Mouse (Mus musculus) kidney, postnatal 0 days (tissue): Measurements from ENCODE around the gene Zdhhc1. TPM values are rescaled to one million over a fixed set of nuclear protein-coding genes. Genes with fewer than 3 reads are reported as not detected.
A peak's percentile ranks its signal among the peaks of the same experiment; 100 is the strongest.

Source experiments
- ATAC-seq: fragments of 200-750 bp; cut with Nextera tagmentation; replicated peaks from 2 replicates; pipeline ENCODE4 v1.8.0; 2017; ENCODE audit warnings: low read depth, moderate number of reproducible peaks, moderate TSS enrichment, moderate library complexity; ENCODE audit not compliant: low FRiP score
- DNase-seq: peaks from one replicate; pipeline ENCODE4 v3.0.0-alpha.2; 2016; ENCODE audit warnings: low spot score
- H3K27ac ChIP-seq: fragments of 300-500 bp; sonication (generic); 2 replicates; pipeline ENCODE4 v1.5.1; 2014; ENCODE audit warnings: mild to moderate bottlenecking
- H3K27me3 ChIP-seq: fragments of 300-500 bp; sonication (generic); 2 replicates; pipeline ENCODE4 v1.6.1; 2014; ENCODE audit warnings: low read length, mixed read lengths; ENCODE audit not compliant: insufficient read depth
- H3K36me3 ChIP-seq: fragments of 300-500 bp; sonication (generic); 2 replicates; pipeline ENCODE4 v1.6.1; 2014; ENCODE audit warnings: low read length, mixed read lengths; ENCODE audit not compliant: insufficient read depth
- H3K4me1 ChIP-seq: fragments of 300-500 bp; sonication (generic); replicated peaks from 2 replicates; pipeline ENCODE4 v1.6.1; 2014; ENCODE audit warnings: antibody characterized with exemption, low read length, mixed read lengths; ENCODE audit not compliant: insufficient read depth
- H3K4me2 ChIP-seq: fragments of 300-500 bp; sonication (generic); 2 replicates; pipeline ENCODE4 v1.6.1; 2014; ENCODE audit warnings: mild to moderate bottlenecking, low read length, moderate library complexity, mixed read lengths
- H3K4me3 ChIP-seq: fragments of 300-500 bp; sonication (generic); replicated peaks from 2 replicates; pipeline ENCODE4 v1.5.1; 2014; ENCODE audit warnings: low read depth, low read length
- H3K9ac ChIP-seq: fragments of 300-500 bp; sonication (generic); 2 replicates; pipeline ENCODE4 v1.6.1; 2014; ENCODE audit warnings: low read depth, low read length
- H3K9me3 ChIP-seq: fragments of 300-500 bp; sonication (generic); replicated peaks from 2 replicates; pipeline ENCODE4 v1.6.1; 2016; ENCODE audit warnings: low read length, inconsistent platforms, mixed read lengths
- CTCF ChIP-seq: IDR thresholded peaks from 2 replicates; pipeline ENCODE4 v1.5.1; 2016; ENCODE audit warnings: antibody characterized with exemption, low read depth, mild to moderate bottlenecking, moderate library complexity
- WGBS: fragments of 180-500 bp; shearing (Covaris S2); extraction: QIAGEN DNeasy Blood & Tissue Kit; methylation state at CpG from one replicate; pipeline ENCODE4 v1.1.7; 2014; 5-methylcytosine and 5-hydroxymethylcytosine counted together
- polyA plus RNA-seq: library from polyadenylated mRNA; unstranded; fragments of >200 nt; fragmentation: Nextera tagmentation; extraction: Ambion mirVana; gene quantifications from 2 replicates; pipeline ENCODE4 v1.2.1, GENCODE M21; 2015

The Zdhhc1 gene
- polyA plus RNA-seq, 1 experiment from 2014 or later: 30.5 TPM

GRCm38 (mm10) chr8:105484030-105484368 lies 12.7 kb downstream of the Zdhhc1 start:
- H3K36me3 ChIP-seq: 0 out of 2 replicates have a peak, but pooled peaks cover 3% of the 10 kb centered on the region
- no peaks in the 10 kb centered on the region for H3K27me3 ChIP-seq
- no peak overlapping the region for H3K4me2 ChIP-seq
- no peaks in the 10 kb centered on the region for H3K4me1 ChIP-seq
- no peaks in the 10 kb centered on the region for H3K9me3 ChIP-seq
- TF ChIP-seq CTCF: no peak
- no peak overlapping the region for H3K9ac ChIP-seq
- ATAC-seq (no peak; the same call in 1 of the 2 replicates), DNase-seq (no peak)
- WGBS: 33% methylated on average over 3 of the region's 3 CpGs
- H3K4me3 ChIP-seq: no peak overlapping the region
- H3K27ac ChIP-seq: no peak overlapping the region

GRCm38 (mm10) chr8:105483212-105484029 lies 13.3 kb downstream of the Zdhhc1 start:
- Histone ChIP-seq H3K9ac (no peak overlapping the region), H3K4me3 (no peak overlapping the region), H3K4me1 (no peaks in the 10 kb centered on the region), H3K9me3 (no peaks in the 10 kb centered on the region), H3K27ac (no peak overlapping the region), H3K4me2 (no peak overlapping the region), H3K36me3 (peaks cover 6% of the 10 kb centered on the region; the same call in 1 of the 2 replicates), H3K27me3 (no peaks in the 10 kb centered on the region)
- ATAC-seq: peak; percentile 52; the same call in 1 of the 2 replicates
- 37% methylated on average over 14 of the region's 14 CpGs for WGBS
- DNase-seq: peak; percentile 84
- peak; percentile 75 for TF ChIP-seq CTCF

DNA sequence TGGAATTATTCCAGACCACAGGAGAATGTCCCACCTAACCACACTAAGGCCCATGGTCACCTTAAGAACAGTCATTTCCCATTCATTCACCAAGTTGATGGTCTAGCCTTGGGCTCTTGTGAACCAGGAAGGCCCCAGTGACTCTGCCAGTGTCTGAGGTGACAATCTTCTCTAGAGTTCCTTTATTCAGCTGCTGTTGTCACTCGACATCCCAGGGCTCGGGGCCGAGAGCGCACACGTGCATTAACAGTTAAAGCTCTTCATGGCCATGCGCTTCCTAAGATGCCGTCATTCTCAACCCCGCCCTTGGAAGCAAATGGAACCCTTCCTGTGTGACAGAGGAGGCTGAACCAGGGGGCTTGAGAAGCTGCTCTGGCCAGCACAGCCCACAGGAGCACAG lies 14.6 kb downstream of the Zdhhc1 start:
- no peak overlapping the region for H3K4me3 ChIP-seq
- 78% methylated on average over 8 of the region's 8 CpGs for WGBS
- H3K27me3 ChIP-seq: no peaks in the 10 kb centered on the region
- no peak overlapping the region for H3K9ac ChIP-seq
- peaks cover 9% of the 10 kb centered on the region; the same call in 1 of the 2 replicates for H3K36me3 ChIP-seq
- ATAC-seq (no peak), DNase-seq (no peak)
- TF ChIP-seq CTCF: no peak
- H3K4me2 ChIP-seq: no peak overlapping the region
- H3K27ac ChIP-seq: no peak overlapping the region
- H3K4me1 ChIP-seq: no peaks in the 10 kb centered on the region
- no peaks in the 10 kb centered on the region for H3K9me3 ChIP-seq

GRCm38 (mm10) chr8:105481453-105481852 lies 15.2 kb downstream of the Zdhhc1 start:
- H3K36me3 ChIP-seq: peaks cover 9% of the 10 kb centered on the region; the same call in 1 of the 2 replicates
- 0 out of 2 replicates have a peak, but pooled peaks cover 4% of the 10 kb centered on the region for H3K4me1 ChIP-seq
- TF ChIP-seq CTCF: peak; percentile 69
- H3K9me3 ChIP-seq: no peaks in the 10 kb centered on the region
- ATAC-seq: no peak
- H3K9ac ChIP-seq: no peak overlapping the region
- no peak overlapping the region for H3K4me2 ChIP-seq
- H3K27ac ChIP-seq: no peak overlapping the region
- no peaks in the 10 kb centered on the region for H3K27me3 ChIP-seq
- peak; percentile 63 for DNase-seq
- H3K4me3 ChIP-seq: no peak overlapping the region
- 80% methylated on average over 6 of the region's 6 CpGs for WGBS

GRCm38 (mm10) chr8:105481013-105481412 lies 15.7 kb downstream of the Zdhhc1 start:
- TF ChIP-seq CTCF: no peak
- Histone ChIP-seq H3K36me3 (peaks cover 9% of the 10 kb centered on the region; the same call in 1 of the 2 replicates), H3K9me3 (no peaks in the 10 kb centered on the region), H3K27ac (no peak overlapping the region), H3K27me3 (no peaks in the 10 kb centered on the region), H3K4me3 (no peak overlapping the region), H3K4me1 (0 out of 2 replicates have a peak, but pooled peaks cover 7% of the 10 kb centered on the region), H3K9ac (no peak overlapping the region), H3K4me2 (no peak overlapping the region)
- no peak for ATAC-seq
- WGBS: 57% methylated on average over 2 of the region's 2 CpGs
- no peak for DNase-seq

- WGBS: 78% methylated on average over 3 of the region's 3 CpGs
- ATAC-seq: no peak
Measured at GRCm38 (mm10) chr8:105477792-105478191, 18.9 kb downstream of the Zdhhc1 start.

More at GRCm38 (mm10) chr8:105477792-105478191, 18.9 kb downstream of the Zdhhc1 start:
- no peaks in the 10 kb centered on the region for H3K27me3 ChIP-seq
- H3K36me3 ChIP-seq: peaks cover 10% of the 10 kb centered on the region; the same call in 1 of the 2 replicates
- no peak for DNase-seq
- TF ChIP-seq CTCF: no peak
- no peak overlapping the region for H3K4me3 ChIP-seq
- H3K9ac ChIP-seq: no peak overlapping the region
- no peak overlapping the region for H3K4me2 ChIP-seq
- H3K4me1 ChIP-seq: peaks cover 23% of the 10 kb centered on the region
- no peaks in the 10 kb centered on the region for H3K9me3 ChIP-seq
- no peak overlapping the region for H3K27ac ChIP-seq
